Mouse (Mus musculus) MEL (cell line): ENCODE measurements around the gene Casp14. TPM values are rescaled to one million over a fixed set of nuclear protein-coding genes. Genes with fewer than 3 reads are reported as not detected.

ENCODE experiments used
- DNase-seq: peaks from one replicate; pipeline ENCODE4 v3.0.0; 2011; ENCODE audit warnings: low read depth, low spot score
- H3K27ac ChIP-seq: 2 replicates; pipeline ENCODE4 v1.5.1; 2012; ENCODE audit warnings: low read depth, mild to moderate bottlenecking, control low read depth, low read length, moderate library complexity; ENCODE audit not compliant: control insufficient read depth
- H3K27me3 ChIP-seq, 2 experiments: fragments of 150-350 bp in 1 of 2; sonication (generic) in 1 of 2; 2 replicates each; pipeline ENCODE4 v1.6.1; 2012; ENCODE audit warnings: low read length in 2 of 2, mild to moderate bottlenecking in 2 of 2, improper control_type of control experiment in 1 of 2, moderate library complexity in 1 of 2; ENCODE audit not compliant: insufficient read depth in 2 of 2, control insufficient read depth in 1 of 2
- H3K36me3 ChIP-seq, 2 experiments: 2 replicates each; pipeline ENCODE4 v1.6.1; 2012 to 2014; ENCODE audit warnings: low read length in 2 of 2, improper control_type of control experiment in 1 of 2, inconsistent platforms in 1 of 2, mild to moderate bottlenecking in 1 of 2; ENCODE audit not compliant: insufficient read depth in 2 of 2, control insufficient read depth in 1 of 2
- H3K4me1 ChIP-seq, 2 experiments: fragments of 150-350 bp in 1 of 2; sonication (generic) in 1 of 2; 2 replicates each; pipeline ENCODE4 v1.6.1; 2012; ENCODE audit warnings: low read length in 2 of 2, improper control_type of control experiment in 1 of 2, mild to moderate bottlenecking in 1 of 2; ENCODE audit not compliant: insufficient read depth in 2 of 2, control insufficient read depth in 1 of 2
- H3K4me3 ChIP-seq, 2 experiments: fragments of 150-350 bp in 1 of 2; sonication (generic) in 1 of 2; 2 replicates each; pipeline ENCODE4 v1.5.1; 2012; ENCODE audit warnings: low read depth in 2 of 2, low read length in 2 of 2, mild to moderate bottlenecking in 2 of 2, moderate library complexity in 2 of 2, control low read depth in 1 of 2, improper control_type of control experiment in 1 of 2; ENCODE audit not compliant: control insufficient read depth in 1 of 2, insufficient read depth in 1 of 2
- H3K79me2 ChIP-seq: 2 replicates; pipeline ENCODE4 v1.6.1; 2012; ENCODE audit warnings: mild to moderate bottlenecking, low read length, moderate library complexity; ENCODE audit not compliant: control insufficient read depth, poor library complexity, insufficient read depth
- H3K9ac ChIP-seq: 2 replicates; pipeline ENCODE4 v1.6.1; 2012; ENCODE audit warnings: low read depth, mild to moderate bottlenecking, control low read depth, low read length, moderate library complexity; ENCODE audit not compliant: control insufficient read depth, poor library complexity, severe bottlenecking
- H3K9me3 ChIP-seq: fragments of 150-350 bp; sonication (generic); replicated peaks from 2 replicates; pipeline ENCODE4 v1.6.1; 2012; ENCODE audit warnings: mild to moderate bottlenecking, low read length, improper control_type of control experiment, moderate library complexity; ENCODE audit not compliant: insufficient read depth
- CHD1 ChIP-seq: IDR thresholded peaks from 2 replicates; pipeline ENCODE4 v1.6.1; 2012; ENCODE audit warnings: low read depth, mild to moderate bottlenecking, inconsistent platforms, low read length, improper control_type of control experiment
- E2F4 ChIP-seq: IDR thresholded peaks from 2 replicates; pipeline ENCODE4 v1.6.1; 2011; ENCODE audit warnings: low read depth, low read length, improper control_type of control experiment, borderline replicate concordance
- ELF1 ChIP-seq: IDR thresholded peaks from 2 replicates; pipeline ENCODE4 v1.6.1; 2014; ENCODE audit warnings: low read depth, mild to moderate bottlenecking, inconsistent platforms, low read length, improper control_type of control experiment, moderate library complexity
- EP300 ChIP-seq, 2 experiments: IDR thresholded peaks; 2 replicates each; pipeline ENCODE4 v1.6.1; 2011; ENCODE audit warnings: improper control_type of control experiment in 2 of 2, low read length in 2 of 2, low read depth in 1 of 2, mild to moderate bottlenecking in 1 of 2
- ETS1 ChIP-seq: IDR thresholded peaks from 2 replicates; pipeline ENCODE4 v1.6.1; 2012; ENCODE audit warnings: low read depth, mild to moderate bottlenecking, inconsistent platforms, low read length, improper control_type of control experiment, moderate library complexity
- GABPA ChIP-seq: IDR thresholded peaks from 2 replicates; pipeline ENCODE4 v1.6.1; 2012; ENCODE audit warnings: low read depth, mild to moderate bottlenecking, inconsistent platforms, low read length, improper control_type of control experiment, moderate library complexity
- MEF2A ChIP-seq: IDR thresholded peaks from 2 replicates; pipeline ENCODE4 v1.6.1; 2014; ENCODE audit warnings: low read depth, mild to moderate bottlenecking, inconsistent platforms, low read length, improper control_type of control experiment; ENCODE audit not compliant: poor library complexity, insufficient replicate concordance, severe bottlenecking; ENCODE audit errors: extremely low read depth
- MYB ChIP-seq: IDR thresholded peaks from 2 replicates; pipeline ENCODE4 v1.6.1; 2011; ENCODE audit warnings: mild to moderate bottlenecking, low read depth, low read length, improper control_type of control experiment
- MYC ChIP-seq: IDR thresholded peaks from 2 replicates; pipeline ENCODE4 v1.6.1; 2011; ENCODE audit warnings: low read depth, mild to moderate bottlenecking, low read length, improper control_type of control experiment, moderate library complexity
- NELFE ChIP-seq: IDR thresholded peaks from 2 replicates; pipeline ENCODE4 v1.6.1; 2011; ENCODE audit warnings: low read depth, low read length, improper control_type of control experiment
- NRF1 ChIP-seq: IDR thresholded peaks from 2 replicates; pipeline ENCODE4 v1.6.1; 2014; ENCODE audit warnings: low read depth, mild to moderate bottlenecking, inconsistent platforms, low read length, improper control_type of control experiment, moderate library complexity; ENCODE audit not compliant: poor library complexity, insufficient read depth, severe bottlenecking
- POLR2A ChIP-seq, 2 experiments: IDR thresholded peaks; 2 replicates each; pipeline ENCODE4 v1.6.1; 2011 to 2012; ENCODE audit warnings: low read length in 2 of 2, mild to moderate bottlenecking in 2 of 2, control low read depth in 1 of 2, improper control_type of control experiment in 1 of 2, low read depth in 1 of 2, moderate library complexity in 1 of 2; ENCODE audit not compliant: control insufficient read depth in 1 of 2, insufficient read depth in 1 of 2, poor library complexity in 1 of 2
- POLR2AphosphoS2 ChIP-seq: IDR thresholded peaks from 2 replicates; pipeline ENCODE4 v1.6.1; 2011; ENCODE audit warnings: low read length, improper control_type of control experiment
- SIN3A ChIP-seq: IDR thresholded peaks from 2 replicates; pipeline ENCODE4 v1.6.1; 2012; ENCODE audit warnings: low read length, improper control_type of control experiment, inconsistent platforms
- TAL1 ChIP-seq: IDR thresholded peaks from 2 replicates; pipeline ENCODE4 v1.6.1; 2012; ENCODE audit warnings: mild to moderate bottlenecking, inconsistent platforms, low read length, moderate library complexity, mixed read lengths
- TBP ChIP-seq: IDR thresholded peaks from 2 replicates; pipeline ENCODE4 v1.8.0; 2011; ENCODE audit warnings: low read depth, low read length, improper control_type of control experiment
- TCF12 ChIP-seq: IDR thresholded peaks from 2 replicates; pipeline ENCODE4 v1.6.1; 2014; ENCODE audit warnings: low read depth, mild to moderate bottlenecking, inconsistent platforms, low read length, improper control_type of control experiment, moderate library complexity
- UBTF ChIP-seq: IDR thresholded peaks from 2 replicates; pipeline ENCODE4 v1.6.1; 2012; ENCODE audit warnings: low read depth, mild to moderate bottlenecking, inconsistent platforms, low read length, improper control_type of control experiment, moderate library complexity, borderline replicate concordance; ENCODE audit not compliant: insufficient read depth
- USF1 ChIP-seq: IDR thresholded peaks from 2 replicates; pipeline ENCODE4 v1.6.1; 2014; ENCODE audit warnings: low read depth, mild to moderate bottlenecking, inconsistent platforms, low read length, improper control_type of control experiment, moderate library complexity
- ZC3H11A ChIP-seq: IDR thresholded peaks from 2 replicates; pipeline ENCODE4 v1.6.1; 2012; ENCODE audit warnings: low read depth, mild to moderate bottlenecking, inconsistent platforms, low read length, improper control_type of control experiment
- ZMIZ1 ChIP-seq: IDR thresholded peaks from 2 replicates; pipeline ENCODE4 v1.6.1; 2012; ENCODE audit warnings: low read depth, mild to moderate bottlenecking, inconsistent platforms, low read length, improper control_type of control experiment, moderate library complexity
- ZNF384 ChIP-seq: IDR thresholded peaks from 2 replicates; pipeline ENCODE4 v1.6.1; 2012; ENCODE audit warnings: low read depth, mild to moderate bottlenecking, inconsistent platforms, low read length, improper control_type of control experiment
- polyA plus RNA-seq, 2 experiments: library from polyadenylated mRNA; stranded (reverse) in 1 of 2; unstranded in 1 of 2; fragments of >175 nt in 1 of 2; fragments of >200 nt in 1 of 2; gene quantifications; 2 replicates each; pipeline versions ENCODE4 v1.2.1 to v1.2.4; 2012; ENCODE audit warnings: low replicate concordance in 2 of 2, low read depth in 1 of 2; ENCODE audit not compliant: insufficient read length in 2 of 2, insufficient read depth in 1 of 2, missing spikeins in 1 of 2
- total RNA-seq: library from RNA; depleted of rRNA; stranded (reverse); fragments of 300-350 nt; gene quantifications from 2 replicates; pipeline ENCODE4 v1.2.3, GENCODE M21; 2012

Gene Casp14
- total and polyA plus RNA-seq, 3 experiments, result not detected

DNA sequence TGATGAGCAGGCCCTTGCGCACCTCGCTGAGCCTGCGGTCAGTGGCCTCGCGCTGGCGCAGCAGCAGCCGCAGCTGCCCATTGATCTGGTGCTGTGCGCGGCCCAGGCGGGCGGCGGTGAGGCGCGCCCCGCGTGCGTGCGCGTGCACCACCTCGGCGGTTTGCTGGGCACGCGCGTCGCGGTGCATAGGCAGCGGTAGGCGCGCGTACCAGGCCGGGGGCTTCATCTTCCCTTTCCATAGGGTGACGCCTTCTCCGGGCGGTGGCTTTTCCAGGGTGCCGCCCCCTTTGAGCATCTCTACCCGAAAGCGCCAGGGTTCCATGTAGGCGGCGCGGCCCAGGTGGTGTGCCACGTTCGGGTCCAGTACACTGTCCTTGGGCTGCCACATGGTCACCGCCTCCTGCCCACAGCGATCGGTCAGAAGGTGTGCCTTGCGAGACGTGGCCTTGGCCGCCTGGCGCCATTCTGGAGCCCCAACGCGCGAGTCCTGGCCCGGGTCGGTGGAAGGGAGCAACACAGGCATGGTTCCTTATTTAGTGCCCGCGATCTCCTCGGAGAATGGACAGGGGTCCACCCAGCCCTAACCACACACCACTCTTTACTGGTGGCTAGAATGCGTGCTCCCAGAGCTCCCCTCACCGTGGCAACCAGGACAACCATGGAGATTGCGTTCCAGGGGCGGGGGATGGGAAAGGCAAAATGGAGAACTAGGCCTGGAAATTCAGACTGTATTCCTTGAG lies 34.5 kb upstream of the Casp14 start, which contains the start of gene Ccdc105:
Gene Ccdc105, minus strand, starts transcription at position 614 of the 740 bp plus-strand sequence.
- TF ChIP-seq EP300 (IDR thresholded peaks at IDR 0.05; ENCODE audit: low read depth in 1 of 2, low read length in 2 of 2), result no peak
- no peak for TF ChIP-seq ELF1
- no peak for TF ChIP-seq ZMIZ1
- TF ChIP-seq MYB, result no peak
- TF ChIP-seq POLR2A (IDR thresholded peaks at IDR 0.05; ENCODE audit: control insufficient read depth in 1 of 2, insufficient read depth in 1 of 2, low read depth in 1 of 2, low read length in 2 of 2, poor library complexity in 1 of 2), result no peak
- no peak for TF ChIP-seq TCF12
- no peak for TF ChIP-seq NELFE
- TF ChIP-seq TAL1, result no peak
- no peak for TF ChIP-seq MYC
- TF ChIP-seq E2F4, result no peak
- TF ChIP-seq POLR2AphosphoS2, result no peak
- no peak for TF ChIP-seq SIN3A
- TF ChIP-seq USF1, result no peak
- TF ChIP-seq MEF2A, result no peak
- no peak for TF ChIP-seq ETS1
- TF ChIP-seq ZNF384, result no peak
- TF ChIP-seq NRF1, result no peak
- Histone ChIP-seq H3K9me3 (no peaks in the 10 kb centered on the region), H3K27me3 (no peaks in the 10 kb centered on the region; a peak in 1 of 4 replicates), H3K9ac (no peak within 1 kb of the TSS), H3K4me1 (no peaks in the 10 kb centered on the region), H3K79me2 (no peaks in the 10 kb centered on the region), H3K4me3 (no peak within 1 kb of the TSS), H3K36me3 (no peaks in the 10 kb centered on the region), H3K27ac (no peak within 1 kb of the TSS)
- no peak for DNase-seq

DNA sequence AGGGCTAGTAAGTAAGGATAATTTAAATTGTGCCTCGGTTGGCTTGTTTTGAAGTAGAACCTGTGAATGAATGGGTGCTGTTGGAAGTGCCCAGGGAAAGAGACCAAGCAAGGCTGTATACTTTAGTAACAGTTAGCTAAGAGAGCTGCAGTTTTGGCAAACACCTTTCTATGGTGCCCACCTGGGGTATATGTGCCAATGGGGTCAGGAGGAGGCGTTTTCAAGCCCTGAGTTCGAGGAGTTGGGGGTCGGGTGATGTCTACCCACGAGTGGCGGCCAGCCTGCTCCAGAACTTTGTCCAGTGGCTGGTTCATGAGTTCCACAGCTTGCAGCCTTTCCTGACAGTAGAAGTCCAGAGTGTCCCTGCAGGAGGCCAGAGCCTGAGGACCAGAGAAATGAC lies 30.9 kb upstream of the Casp14 start:
- Histone ChIP-seq H3K36me3 (no peaks in the 10 kb centered on the region), H3K9ac (no peak overlapping the region), H3K27me3 (no peaks in the 10 kb centered on the region; a peak in 1 of 4 replicates), H3K27ac (no peak overlapping the region), H3K4me3 (no peak overlapping the region), H3K9me3 (no peaks in the 10 kb centered on the region), H3K4me1 (no peaks in the 10 kb centered on the region), H3K79me2 (no peaks in the 10 kb centered on the region)
- no peak for DNase-seq
- no peak for TF ChIP-seq GABPA
- no peak for TF ChIP-seq UBTF
- TF ChIP-seq POLR2A (IDR thresholded peaks at IDR 0.05; ENCODE audit: control insufficient read depth in 1 of 2, insufficient read depth in 1 of 2, low read depth in 1 of 2, low read length in 2 of 2, poor library complexity in 1 of 2), result no peak
- TF ChIP-seq ZC3H11A, result no peak
- no peak for TF ChIP-seq MYB
- TF ChIP-seq CHD1, result no peak
- TF ChIP-seq TBP, result no peak
